Mouse (Mus musculus): ENCODE data around the gene Hao2.

GRCm38 (mm10) chr3:98862800-98863199 lies 30.2 kb downstream of the Hao2 start:
- TF ChIP-seq CTCF (IDR thresholded peaks at IDR 0.05; ENCODE audit: low read depth, low read length) (no peak), POLR2A (IDR thresholded peaks at IDR 0.05; ENCODE audit: borderline replicate concordance, low read depth, low read length) (no peak)
